ENCODE assay signal across 9 mouse cellular contexts in genomic region chr4:125413833-125414719, GRCm38 (mm10).
DNase-seq lines count a peak whose midpoint lies in the region; ATAC-seq and TF ChIP-seq lines count a peak whose summit lies in the region.
"Had no signal": no experiment of that assay in that cellular context is flagged by ENCODE, and none has a peak within 500 bp of the region (broad histone marks: within the 10 kb centered on the region; RNA-seq: fewer than 3 reads in every experiment).

No protein-coding gene starts in this region.

- H3K79me2 ChIP-seq in C2C12 (ENCODE audit: control insufficient read depth, insufficient read depth): no peaks in the 10 kb centered on the region

- H3K27me3 ChIP-seq in C2C12 (ENCODE audit: control insufficient read depth, insufficient read depth, insufficient read length): no peaks in the 10 kb centered on the region

- H3K79me3 ChIP-seq in C2C12 (ENCODE audit: low read depth): no peaks in the 10 kb centered on the region

- intact Hi-C loops in heart, postnatal 25 days (cut with DNase I): no loop called here

- no peak overlapping the region for H3K4me3 ChIP-seq in C2C12 (ENCODE audit: insufficient read depth, poor library complexity, severe bottlenecking)

- peak; percentile 90 for DNase-seq in heart, adult 11 months
- no peak for DNase-seq in heart, postnatal 25 days (ENCODE audit: low spot score)
- DNase-seq in brain, adult 2 months (ENCODE audit: low read depth, low spot score): peak; percentile 78
- peak; percentile 11 for DNase-seq in kidney, postnatal 14 days
- no peak for DNase-seq in cerebellum, adult 8-10 months
- DNase-seq in layer of hippocampus, adult 8-10 months (ENCODE audit: low spot score in 2 of 2): no peak

- H3K36me3 ChIP-seq in C2C12 (ENCODE audit: control insufficient read depth, insufficient read depth): no peaks in the 10 kb centered on the region
- H3K36me3 ChIP-seq: G1E had no signal

- H3ac ChIP-seq in C2C12 (ENCODE audit: control insufficient read depth, insufficient read length, low read depth): no peak overlapping the region

- no peak for ATAC-seq in CD4-positive, CD25-positive, alpha-beta regulatory T cell, adult 4 months

- no peak for TF ChIP-seq CTCF in C2C12 (IDR thresholded peaks at IDR 0.05; ENCODE audit: control insufficient read depth, insufficient read depth, insufficient read length)

TF ChIP-seq in C2C12, 6 proteins besides CTCF, POLR2A, EP300 and RAD21:
- TF ChIP-seq FOSL1 (IDR thresholded peaks at IDR 0.05; ENCODE audit: insufficient read depth, low read length, poor library complexity, severe bottlenecking): no peak
- no peak for TF ChIP-seq CEBPB (IDR thresholded peaks at IDR 0.05; ENCODE audit: low read depth)
- no peak for TF ChIP-seq MYOD1 (IDR thresholded peaks at IDR 0.05; ENCODE audit: control insufficient read depth, insufficient read length, low read depth)
- TF ChIP-seq USF1 (IDR thresholded peaks at IDR 0.05; ENCODE audit: low read depth): peak; percentile 63
- TF ChIP-seq MYOG (IDR thresholded peaks at IDR 0.05; ENCODE audit: control insufficient read depth, extremely low read depth, insufficient read length): no peak

Comparison
In these comparisons a context has a peak if more than half of its experiments do, and no peak if none do; other contexts are left out.
1. DNase-seq: peak in heart, adult 11 months (single experiment), brain, adult 2 months (single experiment) and kidney, postnatal 14 days (single experiment); none in heart, postnatal 25 days (single experiment), cerebellum, adult 8-10 months (single experiment) and layer of hippocampus, adult 8-10 months (0 of 2).